Mouse (Mus musculus): Measurements from ENCODE around the gene Ppil1.

- TF ChIP-seq POLR2A (IDR thresholded peaks at IDR 0.05; ENCODE audit: low read depth, low read length) (no peak), CTCF (IDR thresholded peaks at IDR 0.05; ENCODE audit: borderline replicate concordance, insufficient read depth, low read length) (no peak)
These were observed 18.4 kb upstream of the Ppil1 start for GRCm38 (mm10) chr17:29282216-29282952.

Data from embryonic fibroblast, embryonic 13.5 days (primary cell).